Mouse (Mus musculus) thymus, adult 2 months (tissue): ENCODE data around the gene Ehd1. TPM values are rescaled to one million over a fixed set of nuclear protein-coding genes. Genes with fewer than 3 reads are reported as not detected.

Experiments used
- DNase-seq: peaks from one replicate; pipeline ENCODE4 v3.0.0; 2021
- H3K27ac ChIP-seq: fragments of 200-500 bp; 2 replicates; pipeline ENCODE4 v1.5.1; 2012; ENCODE audit warnings: low read length, control low read depth; ENCODE audit not compliant: control insufficient read depth, insufficient read depth
- H3K27me3 ChIP-seq: fragments of 200-500 bp; 2 replicates; pipeline ENCODE4 v1.6.1; 2012; ENCODE audit warnings: mild to moderate bottlenecking, low read length, moderate library complexity, mixed read lengths; ENCODE audit not compliant: control insufficient read depth, insufficient read depth
- H3K36me3 ChIP-seq: fragments of 200-500 bp; 2 replicates; pipeline ENCODE4 v1.6.1; 2012; ENCODE audit warnings: mild to moderate bottlenecking, low read length, moderate library complexity; ENCODE audit not compliant: control insufficient read depth, insufficient read depth
- H3K4me1 ChIP-seq: fragments of 200-500 bp; replicated peaks from 2 replicates; pipeline ENCODE4 v1.6.1; 2012; ENCODE audit warnings: low read length; ENCODE audit not compliant: control insufficient read depth, insufficient read depth
- H3K4me3 ChIP-seq: fragments of 200-500 bp; 2 replicates; pipeline ENCODE4 v1.5.1; 2012; ENCODE audit warnings: mild to moderate bottlenecking, low read length, control low read depth, moderate library complexity; ENCODE audit not compliant: control insufficient read depth, insufficient read depth
- CTCF ChIP-seq: fragments of 200-500 bp; IDR thresholded peaks from 2 replicates; pipeline ENCODE4 v1.5.1; 2012; ENCODE audit warnings: mild to moderate bottlenecking, control low read depth, low read length, moderate library complexity, borderline replicate concordance; ENCODE audit not compliant: control insufficient read depth, poor library complexity, insufficient read depth; ENCODE audit errors: extremely low read depth
- POLR2A ChIP-seq: fragments of 200-500 bp; IDR thresholded peaks from 2 replicates; pipeline ENCODE4 v1.6.1; 2012; ENCODE audit warnings: mild to moderate bottlenecking, low read length, control low read depth, moderate library complexity; ENCODE audit not compliant: control insufficient read depth, poor library complexity, insufficient read depth; ENCODE audit errors: extremely low read depth
- WGBS: fragments of 180-500 bp; shearing (Covaris S2); methylation state at CpG from one replicate; pipeline ENCODE4 v1.1.7; 2018; 5-methylcytosine and 5-hydroxymethylcytosine counted together
- polyA plus RNA-seq: library from polyadenylated mRNA; depleted of rRNA; stranded (reverse); fragments of >200 nt; gene quantifications from 2 replicates; pipeline ENCODE4 v1.2.3, GENCODE M21; 2012

Gene Ehd1
- polyA plus RNA-seq, 1 experiment = 141 TPM

DNA sequence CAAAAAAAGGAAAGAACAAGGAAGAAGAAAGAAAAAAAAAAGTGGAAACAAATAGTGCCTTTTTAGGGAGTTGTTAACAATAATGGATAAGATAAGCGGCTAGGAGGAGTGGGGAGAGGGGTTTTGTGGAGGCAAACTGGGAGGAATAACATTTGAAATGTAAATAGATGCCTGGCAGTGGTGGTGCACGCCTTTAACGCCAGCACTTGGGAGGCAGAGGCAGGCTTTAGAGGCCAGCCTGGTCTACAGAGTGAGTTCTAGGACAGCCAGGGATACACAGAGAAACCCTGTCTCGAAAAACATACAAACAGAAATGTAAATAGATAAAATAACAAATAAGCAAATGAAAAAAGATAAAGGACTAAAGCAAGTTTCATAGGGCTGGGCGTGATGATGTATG, 35.8 kb upstream of the Ehd1 start:
- H3K27ac ChIP-seq = no peak overlapping the region; the same call in 1 of the 2 replicates
- H3K4me3 ChIP-seq = no peak overlapping the region
- no peak for TF ChIP-seq POLR2A
- no peak for TF ChIP-seq CTCF

DNA sequence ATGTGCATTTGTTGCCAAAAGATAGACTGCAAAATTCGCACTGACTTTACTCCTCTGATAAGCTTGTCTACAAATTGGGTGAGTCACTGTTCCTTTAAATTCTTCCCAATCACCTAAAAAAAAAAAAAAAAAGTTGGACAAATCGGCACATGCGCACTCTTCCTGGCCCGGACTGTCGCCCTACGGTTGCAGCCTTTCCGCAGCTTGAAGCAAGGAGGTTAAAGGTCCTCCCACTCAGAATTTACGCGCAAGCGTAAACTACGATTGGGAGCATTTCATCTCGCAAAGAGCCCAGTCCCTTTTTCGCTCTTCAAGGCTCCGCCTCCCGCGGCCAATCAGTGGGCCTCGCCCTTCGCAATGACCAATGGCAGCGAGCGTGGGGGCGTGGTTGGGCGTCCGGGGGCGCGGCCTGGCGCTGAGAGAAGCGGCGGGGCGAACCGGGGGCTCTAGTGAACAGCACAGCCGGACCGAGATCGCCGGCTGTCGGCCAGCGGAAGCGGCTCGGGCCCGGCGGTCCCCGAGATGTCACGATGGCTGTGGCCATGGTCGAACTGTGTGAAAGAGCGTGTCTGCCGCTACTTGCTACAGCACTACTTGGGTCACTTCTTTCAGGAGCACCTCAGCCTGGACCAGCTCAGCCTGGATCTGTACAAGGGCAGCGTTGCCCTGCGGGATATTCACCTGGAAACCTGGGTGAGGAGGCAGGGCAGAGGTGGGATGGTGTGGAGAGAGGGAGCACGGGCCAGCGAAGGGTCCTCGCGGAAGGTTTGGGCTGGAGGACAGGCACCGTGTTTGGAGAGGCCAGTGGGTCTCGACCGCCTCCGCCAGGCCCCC, 35.0 kb upstream of the Ehd1 start, which contains the start of gene Atg2a:
Gene Atg2a (plus strand): TSS at position 395 of the 834 bp plus-strand sequence.
- Histone ChIP-seq H3K36me3 (peaks cover 11% of the 10 kb centered on the region), H3K4me1 (peaks cover 14% of the 10 kb centered on the region), H3K4me3 (peak within 1 kb of the TSS; percentile 86), H3K27me3 (no peaks in the 10 kb centered on the region), H3K27ac (peak within 1 kb of the TSS; percentile 76)
- no peak; the same call in 1 of the 2 replicates for TF ChIP-seq CTCF
- TF ChIP-seq POLR2A = peak; percentile 77; the same call in 1 of the 2 replicates
- WGBS = under 1% methylated on average over 55 of the region's 55 CpGs
- peak; percentile 98 for DNase-seq

More for the DNA sequence above, 35.8 kb upstream of the Ehd1 start:
- peaks cover 3% of the 10 kb centered on the region; the same call in 1 of the 2 replicates for H3K36me3 ChIP-seq
- H3K27me3 ChIP-seq = no peaks in the 10 kb centered on the region
- no peak for DNase-seq
- peaks cover 17% of the 10 kb centered on the region for H3K4me1 ChIP-seq
- 68% methylated on average over 5 of the region's 5 CpGs for WGBS

DNA sequence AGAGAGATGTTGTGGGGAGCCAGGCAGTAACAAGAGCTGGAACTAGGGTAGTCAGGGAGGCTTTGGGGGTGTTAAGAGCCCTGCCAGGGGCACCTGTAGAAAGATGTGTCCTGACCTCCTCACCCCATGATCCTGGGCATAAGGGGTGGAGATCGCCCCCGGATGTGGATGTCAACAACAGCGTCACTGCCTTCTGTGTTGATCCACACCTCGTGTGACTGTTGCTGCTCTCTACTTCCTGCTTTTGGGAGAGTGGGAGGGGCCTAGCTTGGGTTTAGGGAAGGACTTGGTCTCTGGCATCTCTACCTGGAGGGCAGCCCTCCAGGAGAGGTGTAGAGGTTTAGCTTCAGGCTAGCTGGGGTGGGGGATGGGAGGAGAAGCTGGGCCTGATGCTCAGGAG, 34.2 kb upstream of the Ehd1 start:
- 0% methylated on average over 4 of the region's 4 CpGs for WGBS
- Histone ChIP-seq H3K4me3 (peak overlapping the region; percentile 86), H3K4me1 (peaks cover 12% of the 10 kb centered on the region), H3K27ac (peak overlapping the region; percentile 76), H3K27me3 (no peaks in the 10 kb centered on the region), H3K36me3 (peaks cover 17% of the 10 kb centered on the region)
- TF ChIP-seq CTCF = no peak
- no peak for TF ChIP-seq POLR2A
- DNase-seq = peak; percentile 69

DNA sequence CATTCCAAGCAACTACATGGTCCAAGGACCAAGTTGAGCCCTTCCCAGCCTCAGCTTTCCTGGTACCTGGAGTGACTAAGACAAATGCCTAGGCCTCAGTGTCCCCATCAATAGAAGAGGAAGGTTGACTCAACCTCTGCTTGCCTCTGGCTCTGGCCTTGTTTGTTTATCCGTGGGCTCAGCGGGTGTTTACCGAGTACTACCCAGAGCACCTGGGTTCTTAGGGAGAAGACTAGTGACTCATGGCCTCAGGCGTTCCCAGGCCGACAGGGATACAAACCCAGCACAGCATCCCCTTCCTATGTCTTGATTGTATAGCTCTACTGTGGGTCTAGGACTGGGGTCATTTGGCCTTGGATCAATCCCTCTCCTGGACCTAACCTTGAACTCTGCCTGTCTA, 33.3 kb upstream of the Ehd1 start:
- WGBS = 96% methylated on average over 5 of the region's 5 CpGs
- DNase-seq = no peak
- no peak overlapping the region for H3K4me3 ChIP-seq
- TF ChIP-seq CTCF = no peak
- no peak for TF ChIP-seq POLR2A
- no peak overlapping the region for H3K27ac ChIP-seq
- H3K27me3 ChIP-seq = no peaks in the 10 kb centered on the region
- peaks cover 12% of the 10 kb centered on the region for H3K4me1 ChIP-seq
- peaks cover 26% of the 10 kb centered on the region for H3K36me3 ChIP-seq

DNA sequence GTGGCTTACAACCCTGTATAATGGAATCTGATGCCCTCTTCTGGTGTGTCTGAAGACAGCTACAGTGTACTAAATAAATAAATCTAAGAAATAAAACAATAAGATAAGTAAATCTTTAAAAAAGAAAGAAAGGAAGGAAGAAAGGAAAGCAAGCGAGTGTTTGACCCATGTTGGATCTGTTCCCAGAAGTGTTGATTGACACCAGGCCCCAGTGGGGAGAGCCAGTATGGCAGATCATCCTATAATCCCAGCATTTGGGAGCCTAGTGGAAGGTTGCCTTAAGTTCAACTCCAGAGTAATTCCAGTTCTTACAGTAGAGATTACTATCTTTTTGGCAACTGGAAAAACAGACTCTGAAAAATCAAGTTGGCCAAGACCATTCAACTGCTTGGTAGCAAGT, 30.7 kb upstream of the Ehd1 start:
- Histone ChIP-seq H3K4me1 (peaks cover 12% of the 10 kb centered on the region), H3K27me3 (no peaks in the 10 kb centered on the region), H3K27ac (no peak overlapping the region), H3K36me3 (peaks cover 34% of the 10 kb centered on the region), H3K4me3 (no peak overlapping the region)
- TF ChIP-seq POLR2A = no peak
- 94% methylated on average over 1 of the region's 1 CpGs for WGBS
- DNase-seq = no peak

DNA sequence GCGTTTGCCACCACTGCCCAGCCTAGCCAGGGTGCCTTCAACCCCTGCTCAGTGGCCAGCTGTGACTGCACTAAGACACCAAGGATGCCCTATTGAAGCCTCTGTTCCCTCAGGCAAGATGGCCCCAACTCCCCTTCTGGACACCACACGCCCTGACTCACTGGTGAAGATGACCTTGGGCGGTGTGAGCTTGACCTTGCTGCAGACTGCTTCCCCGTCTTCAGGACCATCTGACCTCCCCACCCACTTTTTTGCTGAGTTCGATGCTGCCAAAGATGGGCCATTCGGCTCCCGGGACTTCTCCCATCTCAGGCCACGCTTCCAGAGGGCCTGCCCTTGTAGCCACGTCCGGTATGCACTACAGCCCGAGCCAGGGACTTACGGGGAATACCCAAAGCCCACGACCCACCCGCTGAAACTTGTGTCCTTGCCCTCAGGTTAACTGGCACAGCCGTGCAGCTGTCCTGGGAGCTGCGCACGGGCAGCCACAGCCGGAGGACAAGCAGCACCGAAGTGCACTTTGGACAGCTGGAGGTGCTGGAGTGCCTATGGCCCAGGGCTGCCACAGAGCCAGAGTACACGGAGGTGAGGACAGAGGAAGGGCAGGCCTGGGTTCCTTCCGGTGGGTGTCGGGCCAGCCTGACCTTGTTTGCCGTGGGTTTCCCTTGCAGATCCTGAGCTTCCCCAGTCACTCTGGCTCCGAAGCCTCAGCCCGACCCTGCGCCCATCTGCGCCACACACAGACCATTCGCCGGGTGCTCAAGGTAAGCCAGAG, 28.8 kb upstream of the Ehd1 start:
- no peak overlapping the region for H3K4me3 ChIP-seq
- 97% methylated on average over 29 of the region's 29 CpGs for WGBS
- DNase-seq = no peak
- no peaks in the 10 kb centered on the region for H3K27me3 ChIP-seq
- H3K36me3 ChIP-seq = peaks cover 54% of the 10 kb centered on the region
- H3K4me1 ChIP-seq = peaks cover 5% of the 10 kb centered on the region
- TF ChIP-seq CTCF (no peak), POLR2A (no peak)
- H3K27ac ChIP-seq = no peak overlapping the region
